21 mouse cellular contexts compared by ENCODE assay signal in genomic region chr6:84050238-84050637, GRCm38 (mm10). TPM values are rescaled to one million over a fixed set of nuclear protein-coding genes. Genes with fewer than 3 reads are reported as not detected.
DNase-seq lines count a peak whose midpoint lies in the region; ATAC-seq and TF ChIP-seq lines count a peak whose summit lies in the region.
"Had no signal": no experiment of that assay in that cellular context is flagged by ENCODE, and none has a peak within 500 bp of the region (broad histone marks: within the 10 kb centered on the region; RNA-seq: fewer than 3 reads in every experiment).

No protein-coding gene starts in this region.

- no peak for TF ChIP-seq CTCF in heart, adult 2 months (IDR thresholded peaks at IDR 0.05)
- TF ChIP-seq CTCF in CH12.LX (conservative IDR thresholded peaks at IDR 0.05 in 1 of 2, IDR thresholded peaks at IDR 0.05 in 1 of 2; ENCODE audit: low read depth in 2 of 2, low read length in 2 of 2), result no peak
- TF ChIP-seq CTCF in ES-Bruce4 (IDR thresholded peaks at IDR 0.05; ENCODE audit: low read depth, low read length), result no peak

- H3K27ac ChIP-seq in heart, adult 2 months, result peak overlapping the region; percentile 75
- H3K27ac ChIP-seq in CH12.LX (ENCODE audit: insufficient read depth, low read depth), result peak overlapping the region; percentile 57
- peak overlapping the region; percentile 23; the same call in 1 of the 2 replicates for H3K27ac ChIP-seq in ES-Bruce4 (ENCODE audit: insufficient read depth, low read length)
- no peak overlapping the region for H3K27ac ChIP-seq in embryonic facial prominence, embryonic 15.5 days (replicated peaks)
- H3K27ac ChIP-seq: forebrain, embryonic 13.5 days; heart, embryonic 15.5 days; hindbrain, embryonic 15.5 days had no signal

- in situ Hi-C loops in CH12.LX (cut with MboI; ENCODE audit: low pct_ligation_motif_present, low pct_unique_long_range_greater_than_20kb, low sequenced_read_pairs), result no loop called here

- H3K4me2 ChIP-seq in CH12.LX (ENCODE audit: insufficient read depth, low read depth, poor library complexity, severe bottlenecking), result peak overlapping the region; percentile 38; the same call in 1 of the 2 replicates
- H3K4me2 ChIP-seq in embryonic facial prominence, embryonic 15.5 days (replicated peaks), result no peak overlapping the region
- H3K4me2 ChIP-seq: forebrain, embryonic 13.5 days; heart, embryonic 11.5 days; heart, embryonic 15.5 days; hindbrain, embryonic 15.5 days had no signal

- no peak for TF ChIP-seq POLR2A in heart, adult 2 months (IDR thresholded peaks at IDR 0.05; ENCODE audit: insufficient read depth, low read depth, low read length)
- TF ChIP-seq POLR2A in CH12.LX (IDR thresholded peaks at IDR 0.05; ENCODE audit: low read depth, low read length), result no peak
- no peak for TF ChIP-seq POLR2A in ES-Bruce4 (IDR thresholded peaks at IDR 0.05; ENCODE audit: insufficient read depth, low read length)

- no peak for TF ChIP-seq RAD21 in CH12.LX (IDR thresholded peaks at IDR 0.05; ENCODE audit: low read depth, low read length)

- H3K4me1 ChIP-seq in heart, adult 2 months (ENCODE audit: control insufficient read depth, insufficient read depth, low read length), result peaks cover 19% of the 10 kb centered on the region
- H3K4me1 ChIP-seq in CH12.LX (ENCODE audit: control insufficient read depth in 1 of 2, insufficient read depth in 2 of 2) (peaks cover 12 to 33% of the 10 kb centered on the region in 2 experiments), ES-Bruce4 (ENCODE audit: control insufficient read depth, insufficient read depth, low read length) (peaks cover 14% of the 10 kb centered on the region)
- H3K4me1 ChIP-seq in embryonic facial prominence, embryonic 15.5 days, result no peaks in the 10 kb centered on the region
- H3K4me1 ChIP-seq: forebrain, embryonic 13.5 days; hindbrain, embryonic 15.5 days had no signal

- DNase-seq in heart, adult 2 months, result no peak
- DNase-seq in heart, postnatal 25 days (ENCODE audit: low spot score), result no peak
- peak; percentile 64 for DNase-seq in CH12.LX (ENCODE audit: extremely low read depth)
- no peak for DNase-seq in spleen, postnatal 10 days (ENCODE audit: low spot score in 2 of 2)
- DNase-seq: adrenal gland, postnatal 14 days; cerebellum, adult 2 months; cerebellum, postnatal 10 days; forebrain, postnatal 0 days; gastrocnemius, postnatal 36 days; heart, adult 11 months; kidney, adult 8-10 months had no signal

- ATAC-seq in embryonic facial prominence, embryonic 15.5 days (ENCODE audit: insufficient number of reproducible peaks, low FRiP score, low TSS enrichment, low read depth), result 0 out of 2 replicates have a peak, but pooled peaks have one; percentile 40
- ATAC-seq: activated CD4-positive, CD25-positive, alpha-beta regulatory T cell, adult 4 months; forebrain, embryonic 13.5 days; forebrain, postnatal 0 days; intestine, embryonic 16.5 days; Patski had no signal

- H3K27me3 ChIP-seq in heart, adult 2 months (ENCODE audit: control insufficient read depth, insufficient read depth, low read length), result no peaks in the 10 kb centered on the region
- H3K27me3 ChIP-seq in CH12.LX (replicated peaks) (no peaks in the 10 kb centered on the region), ES-Bruce4 (ENCODE audit: control insufficient read depth, insufficient read depth, low read length, poor library complexity, severe bottlenecking) (no peaks in the 10 kb centered on the region)
- no peaks in the 10 kb centered on the region for H3K27me3 ChIP-seq in embryonic facial prominence, embryonic 15.5 days
- H3K27me3 ChIP-seq: forebrain, embryonic 13.5 days; heart, embryonic 15.5 days; hindbrain, embryonic 15.5 days; Patski had no signal

- peaks cover 9% of the 10 kb centered on the region for H3K36me3 ChIP-seq in heart, adult 2 months (ENCODE audit: control insufficient read depth, insufficient read depth, low read length)
- H3K36me3 ChIP-seq in CH12.LX (replicated peaks in 1 of 2; ENCODE audit: control insufficient read depth in 1 of 2, insufficient read depth in 1 of 2, low read length in 1 of 2) (no peaks in the 10 kb centered on the region), ES-Bruce4 (ENCODE audit: control insufficient read depth, insufficient read depth, low read length, poor library complexity, severe bottlenecking) (no peaks in the 10 kb centered on the region)
- no peaks in the 10 kb centered on the region for H3K36me3 ChIP-seq in embryonic facial prominence, embryonic 15.5 days
- H3K36me3 ChIP-seq: heart, embryonic 15.5 days; hindbrain, embryonic 15.5 days had no signal

- dilution Hi-C loops in CH12.LX (cut with MboI; ENCODE audit: extremely low pct_ligation_motif_present, extremely low pct_unique_long_range_greater_than_20kb, low sequenced_read_pairs), result no loop called here

- no peak overlapping the region for H3K9ac ChIP-seq in heart, adult 2 months (ENCODE audit: low read depth, low read length)
- H3K9ac ChIP-seq in CH12.LX (ENCODE audit: insufficient read depth, low read depth) (no peak overlapping the region), ES-Bruce4 (ENCODE audit: low read depth, poor library complexity, severe bottlenecking) (no peak overlapping the region)
- no peak overlapping the region for H3K9ac ChIP-seq in embryonic facial prominence, embryonic 15.5 days
- H3K9ac ChIP-seq: forebrain, embryonic 13.5 days; forebrain, postnatal 0 days; heart, embryonic 15.5 days; hindbrain, embryonic 15.5 days had no signal

- no peak overlapping the region for H3K4me3 ChIP-seq in heart, adult 2 months
- no peak overlapping the region for H3K4me3 ChIP-seq in CH12.LX (replicated peaks in 1 of 3; ENCODE audit: low read depth in 2 of 3, low read length in 2 of 3, poor library complexity in 1 of 3)
- H3K4me3 ChIP-seq in ES-Bruce4 (ENCODE audit: low read depth, low read length), result no peak overlapping the region
- no peak overlapping the region for H3K4me3 ChIP-seq in embryonic facial prominence, embryonic 15.5 days (replicated peaks)
- H3K4me3 ChIP-seq: forebrain, embryonic 13.5 days; heart, embryonic 15.5 days; hindbrain, embryonic 15.5 days had no signal

- H3K9me3 ChIP-seq in CH12.LX (replicated peaks; ENCODE audit: low read length), result no peaks in the 10 kb centered on the region
- no peaks in the 10 kb centered on the region for H3K9me3 ChIP-seq in ES-Bruce4 (replicated peaks; ENCODE audit: control insufficient read depth, insufficient read depth, low read length, poor library complexity, severe bottlenecking)
- no peaks in the 10 kb centered on the region for H3K9me3 ChIP-seq in embryonic facial prominence, embryonic 15.5 days (replicated peaks)
- H3K9me3 ChIP-seq: forebrain, embryonic 13.5 days; heart, embryonic 15.5 days; hindbrain, embryonic 15.5 days had no signal

- TF ChIP-seq EP300 in heart, adult 2 months (IDR thresholded peaks at IDR 0.05; ENCODE audit: insufficient read depth, low read depth, low read length), result no peak
- TF ChIP-seq EP300 in CH12.LX (IDR thresholded peaks at IDR 0.05; ENCODE audit: low read length) (peak; percentile 32; the same call in 1 of the 2 replicates), ES-Bruce4 (IDR thresholded peaks at IDR 0.05; ENCODE audit: insufficient read depth, low read depth, low read length) (no peak)

- WGBS in heart, adult 2 months, result 74% methylated on average over 4 of the region's 4 CpGs
- WGBS in embryonic facial prominence, embryonic 15.5 days, result 84% methylated on average over 4 of the region's 4 CpGs

- no peaks in the 10 kb centered on the region for H3K79me2 ChIP-seq in heart, adult 2 months (replicated peaks; ENCODE audit: control insufficient read depth, insufficient read depth, low read length)
- no peaks in the 10 kb centered on the region for H3K79me2 ChIP-seq in CH12.LX (replicated peaks; ENCODE audit: control insufficient read depth, extremely low read depth, insufficient read depth, poor library complexity, severe bottlenecking)

- intact Hi-C loops in heart, adult 2 months (cut with DNase I), result no loop called here
- intact Hi-C loops in heart, postnatal 25 days (cut with DNase I), result no loop called here

TF ChIP-seq in CH12.LX, 34 proteins besides CTCF, POLR2A, EP300 and RAD21 (continues in another document):
- TF ChIP-seq MXI1 (IDR thresholded peaks at IDR 0.05; ENCODE audit: low read depth, low read length), result peak; percentile 43; the same call in 1 of the 2 replicates
- TF ChIP-seq UBTF (IDR thresholded peaks at IDR 0.05; ENCODE audit: low read depth, low read length), result no peak
- 0 out of 2 replicates have a peak, but pooled peaks have one; percentile 58 for TF ChIP-seq TBP (conservative IDR thresholded peaks at IDR 0.05; ENCODE audit: low read depth, low read length)
- no peak for TF ChIP-seq JUND (conservative IDR thresholded peaks at IDR 0.05; ENCODE audit: low read depth, low read length)
- no peak for TF ChIP-seq CHD2 (IDR thresholded peaks at IDR 0.05; ENCODE audit: low read length)
- TF ChIP-seq BHLHE40 (IDR thresholded peaks at IDR 0.05; ENCODE audit: low read depth, low read length), result 0 out of 2 replicates have a peak, but pooled peaks have one; percentile 14
- no peak for TF ChIP-seq KAT2A (IDR thresholded peaks at IDR 0.05; ENCODE audit: insufficient replicate concordance, low read length)
- TF ChIP-seq USF2 (conservative IDR thresholded peaks at IDR 0.05; ENCODE audit: low read depth, low read length), result no peak
- TF ChIP-seq GABPA (IDR thresholded peaks at IDR 0.05; ENCODE audit: insufficient replicate concordance, low read depth, low read length), result no peak
- no peak for TF ChIP-seq USF1 (IDR thresholded peaks at IDR 0.05; ENCODE audit: low read depth, low read length)
- TF ChIP-seq MEF2A (IDR thresholded peaks at IDR 0.05; ENCODE audit: borderline replicate concordance, low read depth, low read length), result no peak
- no peak for TF ChIP-seq ZMIZ1 (IDR thresholded peaks at IDR 0.05; ENCODE audit: low read depth, low read length)
- TF ChIP-seq RCOR1 (conservative IDR thresholded peaks at IDR 0.05; ENCODE audit: low read depth, low read length), result no peak
- TF ChIP-seq NRF1 (IDR thresholded peaks at IDR 0.05; ENCODE audit: low read depth, low read length), result no peak
- peak; percentile 80 for TF ChIP-seq MAX (IDR thresholded peaks at IDR 0.05; ENCODE audit: low read length)
- TF ChIP-seq SIN3A (IDR thresholded peaks at IDR 0.05; ENCODE audit: low read length), result 0 out of 2 replicates have a peak, but pooled peaks have one; percentile 31
- TF ChIP-seq E2F4 (IDR thresholded peaks at IDR 0.05; ENCODE audit: insufficient replicate concordance, low read depth, low read length), result no peak
- no peak for TF ChIP-seq ZNF384 (IDR thresholded peaks at IDR 0.05; ENCODE audit: low read depth, low read length)

RNA-seq across cellular contexts. Expression of gene Dysf, which starts 41.8 kb away (rescaled TPM):
- 100 to 1,000 TPM in 1 of 2 experiments, 10 to 100 TPM in 1; 87.4 to 100 TPM for total RNA-seq in heart, adult 2 months (2021)
- polyA plus RNA-seq in heart, adult 2 months (2012; rRNA removed), result 51.1 and 66.4 TPM in 2 replicates
- 100 to 1,000 TPM; 111 to 119 TPM for total RNA-seq in heart, postnatal 25 days (2021)
- total RNA-seq in CH12.LX (2012; rRNA removed), result 0.34 and 0.38 TPM in 2 replicates
- total RNA-seq in CH12.LX (2014; rRNA removed), result 0.05 and 0.09 TPM in 2 replicates
- 0.39 and 0.59 TPM in 2 replicates for polyA plus RNA-seq in CH12.LX (2012; ENCODE audit: insufficient read length, low read depth)
- polyA plus RNA-seq in ES-Bruce4 (2011; ENCODE audit: insufficient read depth, insufficient read length, low read depth, missing spikeins), result 15.0 and 18.5 TPM in 2 replicates
- polyA plus RNA-seq in embryonic facial prominence, embryonic 15.5 days (2015; fragmentation: Nextera tagmentation; extraction: Ambion mirVana), result 9.6 and 11.8 TPM in 2 replicates
- total RNA-seq: hematopoietic stem cell, adult 5-6 weeks had no signal
- polyA plus RNA-seq: activated CD4-positive, CD25-positive, alpha-beta regulatory T cell, adult 4 months had no signal
